Mouse (Mus musculus): ENCODE measurements around the gene Fam129b.

GRCm38 (mm10) chr2:32904637-32905036 lies 28.7 kb downstream of the Fam129b start:
- TF ChIP-seq CTCF (IDR thresholded peaks at IDR 0.05; ENCODE audit: low read depth) (no peak), EP300 (IDR thresholded peaks at IDR 0.05; ENCODE audit: low read depth) (no peak)

All from liver, postnatal 0 days (tissue).